In genomic region chr9:34244576-34244975, GRCm38 (mm10) we compare ENCODE assay signal across 19 mouse cellular contexts.
A peak's percentile ranks its signal among the peaks of the same experiment; 100 is the strongest.
DNase-seq lines count a peak whose midpoint lies in the region; ATAC-seq and TF ChIP-seq lines count a peak whose summit lies in the region.
"Had no signal": no experiment of that assay in that cellular context is flagged by ENCODE, and none has a peak within 500 bp of the region (broad histone marks: within the 10 kb centered on the region; RNA-seq: fewer than 3 reads in every experiment).

No protein-coding gene starts in this region.

- H3K4me3 ChIP-seq in megakaryocyte, embryonic 14.5 days (replicated peaks): peak overlapping the region; percentile 54
- no peak overlapping the region for H3K4me3 ChIP-seq in forebrain, postnatal 0 days (ENCODE audit: low read depth, low read length)
- H3K4me3 ChIP-seq: hindbrain, embryonic 10.5 days; neural tube, embryonic 13.5 days; stomach, embryonic 15.5 days had no signal

- H3K9me3 ChIP-seq in megakaryocyte, embryonic 14.5 days: peaks cover 13% of the 10 kb centered on the region; the same call in 1 of the 2 replicates
- H3K9me3 ChIP-seq in forebrain, postnatal 0 days (ENCODE audit: low read length): no peaks in the 10 kb centered on the region
- H3K9me3 ChIP-seq: hindbrain, embryonic 10.5 days; neural tube, embryonic 13.5 days; stomach, embryonic 15.5 days had no signal

- H3K4me1 ChIP-seq in megakaryocyte, embryonic 14.5 days: no peaks in the 10 kb centered on the region
- no peaks in the 10 kb centered on the region for H3K4me1 ChIP-seq in forebrain, postnatal 0 days (ENCODE audit: insufficient read depth)
- H3K4me1 ChIP-seq: hindbrain, embryonic 10.5 days; neural tube, embryonic 13.5 days; stomach, embryonic 15.5 days had no signal

- H3K27ac ChIP-seq in forebrain, postnatal 0 days (ENCODE audit: low read depth, low read length): no peak overlapping the region
- H3K27ac ChIP-seq: hindbrain, embryonic 10.5 days; neural tube, embryonic 13.5 days; stomach, embryonic 15.5 days had no signal

- H3K9ac ChIP-seq in forebrain, postnatal 0 days: no peak overlapping the region
- H3K9ac ChIP-seq: neural tube, embryonic 13.5 days; stomach, embryonic 15.5 days had no signal

- peak; percentile 39 for DNase-seq in cerebellum, adult 11 months
- DNase-seq in cerebellum, adult 9-11 months: peak; percentile 77
- no peak for DNase-seq in adipocyte (ENCODE audit: low spot score)
- no peak for DNase-seq in forebrain, postnatal 0 days
- no peak for DNase-seq in urinary bladder, postnatal 25 days (ENCODE audit: low spot score)
- DNase-seq: adrenal gland, postnatal 10 days; kidney, adult 8-10 months; kidney, postnatal 14 days; lung, adult 18-20 months; lung, postnatal 4 days; thymus, adult 18-20 months had no signal

- no peak for ATAC-seq in megakaryocyte, adult 5-6 weeks (ENCODE audit: poor library complexity, severe bottlenecking)
- no peak for ATAC-seq in forebrain, postnatal 0 days
- ATAC-seq: forebrain, embryonic 14.5 days had no signal

- 71% methylated on average over 5 of the region's 5 CpGs for WGBS in forebrain, postnatal 0 days

- no peaks in the 10 kb centered on the region for H3K27me3 ChIP-seq in megakaryocyte, embryonic 14.5 days (replicated peaks)
- H3K27me3 ChIP-seq in forebrain, postnatal 0 days (ENCODE audit: insufficient read depth, low read length): no peaks in the 10 kb centered on the region
- H3K27me3 ChIP-seq: neural tube, embryonic 13.5 days; stomach, embryonic 15.5 days had no signal

- no peak overlapping the region for H3K4me2 ChIP-seq in forebrain, postnatal 0 days (ENCODE audit: low read depth)
- H3K4me2 ChIP-seq: liver, embryonic 11.5 days; midbrain, embryonic 11.5 days; neural tube, embryonic 13.5 days; stomach, embryonic 15.5 days had no signal

- no peaks in the 10 kb centered on the region for H3K36me3 ChIP-seq in megakaryocyte, embryonic 14.5 days (replicated peaks; ENCODE audit: low read length)
- H3K36me3 ChIP-seq in forebrain, postnatal 0 days (ENCODE audit: insufficient read depth): no peaks in the 10 kb centered on the region
- H3K36me3 ChIP-seq: hindbrain, embryonic 10.5 days; neural tube, embryonic 13.5 days; stomach, embryonic 15.5 days had no signal

- no peak for TF ChIP-seq CTCF in forebrain, postnatal 0 days (IDR thresholded peaks at IDR 0.05; ENCODE audit: low read depth)

Comparison
In these comparisons a context has a peak if more than half of its experiments do, and no peak if none do; other contexts are left out.
1. DNase-seq: peak in cerebellum, adult 11 months (single experiment) and cerebellum, adult 9-11 months (single experiment); none in adipocyte (single experiment), forebrain, postnatal 0 days (single experiment) and urinary bladder, postnatal 25 days (single experiment).